In the genomic region with DNA sequence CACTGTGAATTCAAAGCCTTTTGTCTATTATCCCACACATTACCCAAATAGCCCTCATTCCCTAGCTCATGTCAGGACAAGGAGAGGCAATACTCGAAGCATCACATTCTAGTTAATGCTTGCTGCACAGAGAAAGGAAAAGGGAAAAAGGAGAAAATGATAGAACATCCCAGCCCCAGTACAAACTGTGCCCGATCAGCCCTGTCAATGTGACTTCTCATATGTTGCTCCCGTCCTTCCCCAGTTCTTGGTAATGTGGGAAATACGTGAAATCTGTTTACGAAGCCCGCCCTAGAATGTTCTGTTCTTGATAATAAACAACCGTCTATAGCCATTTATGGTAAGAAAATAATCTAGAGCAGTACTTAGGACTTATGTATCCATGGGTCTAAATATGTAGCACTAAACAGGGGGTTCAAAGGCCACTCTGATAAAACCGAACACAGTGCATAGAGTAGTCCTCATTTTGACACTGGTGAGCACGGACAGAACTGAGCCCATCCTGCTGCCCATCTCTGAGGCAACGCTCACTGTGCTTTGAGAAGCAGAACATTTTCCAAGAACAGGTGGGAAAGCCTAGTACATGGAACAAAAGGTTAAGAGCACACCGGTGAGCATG, we compare ENCODE assay signal across 32 mouse cellular contexts. TPM values are rescaled to one million over a fixed set of nuclear protein-coding genes. Genes with fewer than 3 reads are reported as not detected.
"Had no signal": no experiment of that assay in that cellular context is flagged by ENCODE, and none has a peak within 500 bp of the region (broad histone marks: within the 10 kb centered on the region; RNA-seq: fewer than 3 reads in every experiment).

No protein-coding gene starts in this region.

- H3K9ac ChIP-seq: forebrain, embryonic 15.5 days; forebrain, postnatal 0 days; heart, embryonic 12.5 days; hindbrain, embryonic 13.5 days; hindbrain, embryonic 15.5 days; limb, embryonic 13.5 days; limb, embryonic 15.5 days had no signal

- H3K27me3 ChIP-seq: forebrain, embryonic 15.5 days; heart, embryonic 12.5 days; hindbrain, embryonic 13.5 days; hindbrain, embryonic 15.5 days; limb, embryonic 13.5 days; limb, embryonic 15.5 days had no signal

- H3K4me1 ChIP-seq: heart, embryonic 10.5 days; heart, embryonic 12.5 days; hindbrain, embryonic 15.5 days; limb, embryonic 13.5 days; limb, embryonic 15.5 days had no signal

- H3K4me2 ChIP-seq: forebrain, embryonic 15.5 days; heart, embryonic 12.5 days; hindbrain, embryonic 13.5 days; hindbrain, embryonic 15.5 days; limb, embryonic 13.5 days; limb, embryonic 15.5 days had no signal

- H3K36me3 ChIP-seq: forebrain, embryonic 15.5 days had no signal

- H3K27ac ChIP-seq: forebrain, embryonic 15.5 days; gastrocnemius, adult 2 months; heart, embryonic 10.5 days; hindbrain, embryonic 13.5 days; hindbrain, embryonic 15.5 days; hindbrain, postnatal 0 days; layer of hippocampus, adult 2 months; limb, embryonic 13.5 days; limb, embryonic 15.5 days had no signal

- DNase-seq: forebrain, postnatal 0 days; gastrocnemius, adult 2 months; gastrocnemius, postnatal 10 days; gastrocnemius, postnatal 25 days; heart, adult 18-20 months; heart, postnatal 10 days; heart, postnatal 36 days; kidney, adult 18-20 months; kidney, adult 8-10 months; kidney, postnatal 10 days; kidney, postnatal 25 days; kidney, postnatal 4 days; left cerebral cortex, postnatal 4 days had no signal

- H3K4me3 ChIP-seq: forebrain, embryonic 15.5 days; gastrocnemius, adult 2 months; heart, embryonic 10.5 days; heart, embryonic 12.5 days; hindbrain, embryonic 13.5 days; hindbrain, embryonic 15.5 days; layer of hippocampus, adult 2 months; limb, embryonic 13.5 days; limb, embryonic 15.5 days had no signal

- H3K9me3 ChIP-seq: forebrain, embryonic 15.5 days; heart, embryonic 10.5 days; heart, embryonic 12.5 days; hindbrain, embryonic 13.5 days; hindbrain, embryonic 15.5 days; limb, embryonic 13.5 days; limb, embryonic 15.5 days had no signal

- ATAC-seq: forebrain, embryonic 15.5 days; forebrain, postnatal 0 days; hindbrain, postnatal 0 days had no signal

RNA-seq across cellular contexts. Expression of a gene that starts 53.0 kb away (rescaled TPM):
- total RNA-seq: gastrocnemius, adult 2 months; gastrocnemius, postnatal 10 days; gastrocnemius, postnatal 25 days; gastrocnemius, postnatal 4 days; granulocyte monocyte progenitor cell, adult 5-6 weeks; heart, adult 18-20 months; heart, adult 8-10 months; heart, postnatal 10 days; heart, postnatal 36 days; hematopoietic stem cell, adult 5-6 weeks; liver, adult 2 months had no signal
- polyA plus RNA-seq: forebrain, embryonic 15.5 days; heart, embryonic 10.5 days; heart, embryonic 12.5 days; heart, embryonic 14.5 days; heart, embryonic 16.5 days; intestine, embryonic 14.5 days; kidney, embryonic 16.5 days; limb, embryonic 11.5 days; limb, embryonic 13.5 days; limb, embryonic 15.5 days; liver, adult 2 months had no signal
